Mouse (Mus musculus) lung, embryonic 15.5 days (tissue): ENCODE results near the gene Tgif1. TPM values are rescaled to one million over a fixed set of nuclear protein-coding genes. Genes with fewer than 3 reads are reported as not detected.

Experiments
- ATAC-seq: fragments of 200-750 bp; cut with Nextera tagmentation; 2 replicates; pipeline ENCODE4 v1.8.0; 2017; ENCODE audit warnings: moderate number of reproducible peaks, borderline replicate concordance; ENCODE audit not compliant: low FRiP score, low TSS enrichment; ENCODE audit errors: extremely low read depth
- H3K27ac ChIP-seq: fragments of 300-500 bp; sonication (generic); 2 replicates; pipeline ENCODE4 v1.5.1; 2015; ENCODE audit warnings: moderate library complexity, mild to moderate bottlenecking, inconsistent platforms
- H3K27me3 ChIP-seq: fragments of 300-500 bp; sonication (generic); 2 replicates; pipeline ENCODE4 v1.6.1; 2015; ENCODE audit warnings: inconsistent platforms
- H3K36me3 ChIP-seq: fragments of 300-500 bp; sonication (generic); 2 replicates; pipeline ENCODE4 v1.6.1; 2015; ENCODE audit warnings: inconsistent platforms
- H3K4me1 ChIP-seq: fragments of 300-500 bp; sonication (generic); 2 replicates; pipeline ENCODE4 v1.6.1; 2015; ENCODE audit warnings: inconsistent platforms
- H3K4me2 ChIP-seq: fragments of 300-500 bp; sonication (generic); 2 replicates; pipeline ENCODE4 v1.6.1; 2015; ENCODE audit warnings: inconsistent platforms, mild to moderate bottlenecking, moderate library complexity
- H3K4me3 ChIP-seq: fragments of 300-500 bp; sonication (generic); 2 replicates; pipeline ENCODE4 v1.5.1; 2015; ENCODE audit warnings: mild to moderate bottlenecking, inconsistent platforms
- H3K9ac ChIP-seq: fragments of 300-500 bp; sonication (generic); 2 replicates; pipeline ENCODE4 v1.6.1; 2015; ENCODE audit warnings: inconsistent platforms
- H3K9me3 ChIP-seq: fragments of 300-500 bp; sonication (generic); 2 replicates; pipeline ENCODE4 v1.6.1; 2016; ENCODE audit warnings: inconsistent platforms
- WGBS: fragments of 180-500 bp; shearing (Covaris S2); methylation state at CpG from one replicate; pipeline ENCODE4 v1.1.7; 2015; 5-methylcytosine and 5-hydroxymethylcytosine counted together
- microRNA counts: library from miRNA; unstranded; fragments of <30 nt; microRNA quantifications from one replicate; lab custom pipeline; 2016
- microRNA-seq: library from miRNA; unstranded; fragments of <30 nt; microRNA quantifications from one replicate; pipeline ENCODE4, GENCODE M21; 2016
- polyA plus RNA-seq: library from polyadenylated mRNA; unstranded; fragments of >200 nt; fragmentation: Nextera tagmentation; extraction: Ambion mirVana; gene quantifications from 2 replicates; pipeline ENCODE4 v1.2.1, GENCODE M21; 2015

Tgif1 gene
- polyA plus RNA-seq, 1 experiment from 2014 or later: 63.6 TPM

- no peak for ATAC-seq
- no peak overlapping the region for H3K27ac ChIP-seq
- no peaks in the 10 kb centered on the region for H3K36me3 ChIP-seq
- WGBS: 65% methylated on average over 4 of the region's 4 CpGs
- 0 out of 2 replicates have a peak, but pooled peaks cover 6% of the 10 kb centered on the region for H3K4me1 ChIP-seq
- H3K27me3 ChIP-seq: no peaks in the 10 kb centered on the region
- H3K9me3 ChIP-seq: no peaks in the 10 kb centered on the region
- H3K4me2 ChIP-seq: no peak overlapping the region
- H3K4me3 ChIP-seq: no peak overlapping the region
- no peak overlapping the region for H3K9ac ChIP-seq
Measured at GRCm38 (mm10) chr17:70795196-70795595, 58.1 kb downstream of the Tgif1 start.

- Histone ChIP-seq H3K9me3 (no peaks in the 10 kb centered on the region), H3K27ac (no peak overlapping the region), H3K4me1 (0 out of 2 replicates have a peak, but pooled peaks cover 6% of the 10 kb centered on the region), H3K4me2 (no peak overlapping the region; the same call in 1 of the 2 replicates), H3K27me3 (no peaks in the 10 kb centered on the region), H3K9ac (no peak overlapping the region), H3K36me3 (no peaks in the 10 kb centered on the region), H3K4me3 (no peak overlapping the region)
- no peak for ATAC-seq
- WGBS: 33% methylated on average over 6 of the region's 6 CpGs
Measured at GRCm38 (mm10) chr17:70794722-70795121, 58.6 kb downstream of the Tgif1 start.

GRCm38 (mm10) chr17:70794291-70794690, 59.1 kb downstream of the Tgif1 start:
- ATAC-seq: peak; percentile 82
- no peaks in the 10 kb centered on the region for H3K27me3 ChIP-seq
- H3K9ac ChIP-seq: no peak overlapping the region
- H3K4me3 ChIP-seq: no peak overlapping the region
- H3K4me1 ChIP-seq: 0 out of 2 replicates have a peak, but pooled peaks cover 6% of the 10 kb centered on the region
- H3K27ac ChIP-seq: peak overlapping the region; percentile 7; the same call in 1 of the 2 replicates
- 9% methylated on average over 7 of the region's 7 CpGs for WGBS
- no peaks in the 10 kb centered on the region for H3K9me3 ChIP-seq
- H3K36me3 ChIP-seq: no peaks in the 10 kb centered on the region
- no peak overlapping the region; the same call in 1 of the 2 replicates for H3K4me2 ChIP-seq

MicroRNA genes within 50 kb of the gene (microRNA counts, 519-probe panel; counts per million panel counts)
- 1,934 counts per million, percentile 15 among the panel's probes with 10 or more counts for microRNA mmu-miR-1195 (lab: Ali Mortazavi, UCI)

Small RNA genes within 50 kb of the gene (microRNA-seq; reads per million reads assigned to microRNA genes)
- gene Mir1195: not detected

Other genes starting within 250 kb of the Tgif1 start
- 9.0 and 10.9 TPM in 2 replicates for gene Myom1, start 149.1 kb upstream of the Tgif1 start, polyA plus RNA-seq
- gene Myl12a, start 149.3 kb upstream of the Tgif1 start, polyA plus RNA-seq: 673 and 708 TPM in 2 replicates